Mouse (Mus musculus): ENCODE results near the gene Npas1. TPM values are rescaled to one million over a fixed set of nuclear protein-coding genes. Genes with fewer than 3 reads are reported as not detected.

The Npas1 gene
- total and polyA plus RNA-seq, 3 experiments, result 0.08 to 1.3 TPM; not detected in 1

DNA sequence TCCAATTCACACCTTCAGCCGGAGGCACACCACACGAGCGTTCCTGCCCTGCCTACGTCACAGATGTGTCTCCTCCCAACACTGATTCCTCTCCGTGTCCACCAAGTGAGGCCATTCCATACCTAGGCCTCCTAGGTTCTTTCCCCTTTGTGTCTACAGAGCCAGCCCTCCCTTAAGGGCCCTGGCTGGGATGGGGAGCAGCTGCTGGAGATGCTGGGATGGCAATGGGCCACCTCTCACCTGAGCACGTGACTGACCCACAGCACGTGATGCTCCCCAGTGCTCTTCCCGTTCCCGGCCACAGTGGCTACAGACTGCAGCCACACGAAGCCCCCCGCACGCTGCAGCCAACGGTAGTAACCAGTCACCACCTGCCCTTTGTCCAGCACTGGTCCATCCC, 17.0 kb downstream of the Npas1 start:
- no peak for DNase-seq (ENCODE audit: low read depth, low spot score)
- H3K27ac ChIP-seq (ENCODE audit: control insufficient read depth, low read depth, low read length), result no peak overlapping the region
- H3K9me3 ChIP-seq (replicated peaks; ENCODE audit: insufficient read depth, low read length), result no peaks in the 10 kb centered on the region
- H3K79me2 ChIP-seq (ENCODE audit: control insufficient read depth, insufficient read depth, low read length, poor library complexity), result no peaks in the 10 kb centered on the region
- no peaks in the 10 kb centered on the region for H3K27me3 ChIP-seq (ENCODE audit: control insufficient read depth in 1 of 2, insufficient read depth in 2 of 2, low read length in 2 of 2)
- no peak for TF ChIP-seq JUND (IDR thresholded peaks at IDR 0.05; ENCODE audit: low read depth, low read length)
- TF ChIP-seq EP300 (IDR thresholded peaks at IDR 0.05; ENCODE audit: low read depth in 1 of 2, low read length in 2 of 2), result no peak
- TF ChIP-seq POLR2A (IDR thresholded peaks at IDR 0.05; ENCODE audit: control insufficient read depth in 1 of 2, insufficient read depth in 1 of 2, low read depth in 1 of 2, low read length in 2 of 2, poor library complexity in 1 of 2), result no peak
- no peak for TF ChIP-seq UBTF (IDR thresholded peaks at IDR 0.05; ENCODE audit: borderline replicate concordance, insufficient read depth, low read depth, low read length)
- TF ChIP-seq KAT2A (conservative IDR thresholded peaks at IDR 0.05; ENCODE audit: low read depth, low read length), result no peak
- no peak for TF ChIP-seq BHLHE40 (IDR thresholded peaks at IDR 0.05; ENCODE audit: borderline replicate concordance, low read depth, low read length)
- no peak for TF ChIP-seq ETS1 (IDR thresholded peaks at IDR 0.05; ENCODE audit: low read depth, low read length)
- TF ChIP-seq POLR2AphosphoS5 (IDR thresholded peaks at IDR 0.05; ENCODE audit: borderline replicate concordance, low read depth, low read length), result no peak
- no peak for TF ChIP-seq MXI1 (IDR thresholded peaks at IDR 0.05; ENCODE audit: low read depth, low read length)
- no peak for TF ChIP-seq GABPA (IDR thresholded peaks at IDR 0.05; ENCODE audit: low read depth, low read length)
- no peak for TF ChIP-seq HCFC1 (IDR thresholded peaks at IDR 0.05; ENCODE audit: low read depth, low read length)
- no peak for TF ChIP-seq TBP (IDR thresholded peaks at IDR 0.05; ENCODE audit: low read depth, low read length)
- no peak for TF ChIP-seq ZC3H11A (IDR thresholded peaks at IDR 0.05; ENCODE audit: low read depth, low read length)
- TF ChIP-seq SMC3 (IDR thresholded peaks at IDR 0.05; ENCODE audit: low read depth, low read length), result no peak
- no peak for TF ChIP-seq ZMIZ1 (IDR thresholded peaks at IDR 0.05; ENCODE audit: low read depth, low read length)
- no peak for TF ChIP-seq NELFE (IDR thresholded peaks at IDR 0.05; ENCODE audit: low read depth, low read length)
- no peak for TF ChIP-seq MYB (IDR thresholded peaks at IDR 0.05; ENCODE audit: low read depth, low read length)
- no peaks in the 10 kb centered on the region for H3K4me1 ChIP-seq (ENCODE audit: control insufficient read depth in 1 of 2, insufficient read depth in 2 of 2, low read length in 2 of 2)
- no peak overlapping the region for H3K9ac ChIP-seq (ENCODE audit: control insufficient read depth, low read depth, low read length, poor library complexity, severe bottlenecking)
- no peaks in the 10 kb centered on the region for H3K36me3 ChIP-seq (ENCODE audit: control insufficient read depth in 1 of 2, insufficient read depth in 2 of 2, low read length in 2 of 2)
- no peak overlapping the region for H3K4me3 ChIP-seq (ENCODE audit: control insufficient read depth in 1 of 2, insufficient read depth in 1 of 2, low read depth in 2 of 2, low read length in 2 of 2)

DNA sequence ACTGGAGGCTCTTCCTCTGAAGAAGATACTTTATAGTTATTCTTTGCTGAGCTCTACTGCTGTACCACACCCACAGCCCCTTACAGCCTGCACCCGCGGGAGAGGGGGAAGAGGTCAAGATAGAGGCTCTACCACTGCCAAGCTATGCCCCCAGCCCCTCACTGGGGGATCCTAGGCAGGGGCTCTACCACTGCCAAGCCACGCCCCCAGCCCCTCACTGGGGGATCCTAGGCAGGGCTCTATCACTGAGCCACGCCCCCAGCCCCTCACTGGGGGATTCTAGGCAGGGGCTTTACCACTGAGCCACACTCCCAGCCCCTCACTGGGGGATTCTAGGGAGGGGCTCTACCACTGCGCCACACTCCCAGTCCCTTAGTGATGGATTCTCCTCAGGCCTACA, 21.2 kb downstream of the Npas1 start:
- Histone ChIP-seq H3K4me1 (ENCODE audit: control insufficient read depth in 1 of 2, insufficient read depth in 2 of 2, low read length in 2 of 2) (peaks cover 1 to 11% of the 10 kb centered on the region in 2 experiments; a peak in 3 of 4 replicates), H3K9ac (ENCODE audit: control insufficient read depth, low read depth, low read length, poor library complexity, severe bottlenecking) (no peak overlapping the region), H3K27ac (ENCODE audit: control insufficient read depth, low read depth, low read length) (no peak overlapping the region), H3K79me2 (ENCODE audit: control insufficient read depth, insufficient read depth, low read length, poor library complexity) (no peaks in the 10 kb centered on the region; the same call in none of the 2 replicates), H3K36me3 (ENCODE audit: control insufficient read depth in 1 of 2, insufficient read depth in 2 of 2, low read length in 2 of 2) (peaks cover 0 to 3% of the 10 kb centered on the region in 2 experiments; a peak in 2 of 4 replicates), H3K9me3 (replicated peaks; ENCODE audit: insufficient read depth, low read length) (no peaks in the 10 kb centered on the region), H3K4me3 (ENCODE audit: control insufficient read depth in 1 of 2, insufficient read depth in 1 of 2, low read depth in 2 of 2, low read length in 2 of 2) (no peak overlapping the region), H3K27me3 (ENCODE audit: control insufficient read depth in 1 of 2, insufficient read depth in 2 of 2, low read length in 2 of 2) (no peaks in the 10 kb centered on the region)
- TF ChIP-seq POLR2AphosphoS2 (IDR thresholded peaks at IDR 0.05; ENCODE audit: low read length) (no peak), MYC (IDR thresholded peaks at IDR 0.05; ENCODE audit: low read depth, low read length) (no peak), MAX (IDR thresholded peaks at IDR 0.05; ENCODE audit: low read length) (no peak), UBTF (IDR thresholded peaks at IDR 0.05; ENCODE audit: borderline replicate concordance, insufficient read depth, low read depth, low read length) (no peak), ZC3H11A (IDR thresholded peaks at IDR 0.05; ENCODE audit: low read depth, low read length) (no peak), GATA1 (IDR thresholded peaks at IDR 0.05; ENCODE audit: low read depth, low read length) (no peak), BHLHE40 (IDR thresholded peaks at IDR 0.05; ENCODE audit: borderline replicate concordance, low read depth, low read length) (no peak)
- DNase-seq (ENCODE audit: low read depth, low spot score), result no peak
